Mouse (Mus musculus) cerebellum, postnatal 14 days (tissue): ENCODE measurements at regions not wholly inside any gene's neighbourhood (a gene's known extent, or its start where the extent isn't known, plus 50 kb on each side); places are given as distances from the start of the nearest gene placed in this dataset.
"Not testable (repeated sequence)": the region's sequence is repeated elsewhere in the genome, so short reads cannot be mapped to it uniquely, and the experiment has no call there.

Experiments used
- DNase-seq, 2 experiments: peaks; one replicate each; pipeline ENCODE4 v3.0.0; 2021; ENCODE audit warnings: mixed read lengths in 2 of 2

DNA sequence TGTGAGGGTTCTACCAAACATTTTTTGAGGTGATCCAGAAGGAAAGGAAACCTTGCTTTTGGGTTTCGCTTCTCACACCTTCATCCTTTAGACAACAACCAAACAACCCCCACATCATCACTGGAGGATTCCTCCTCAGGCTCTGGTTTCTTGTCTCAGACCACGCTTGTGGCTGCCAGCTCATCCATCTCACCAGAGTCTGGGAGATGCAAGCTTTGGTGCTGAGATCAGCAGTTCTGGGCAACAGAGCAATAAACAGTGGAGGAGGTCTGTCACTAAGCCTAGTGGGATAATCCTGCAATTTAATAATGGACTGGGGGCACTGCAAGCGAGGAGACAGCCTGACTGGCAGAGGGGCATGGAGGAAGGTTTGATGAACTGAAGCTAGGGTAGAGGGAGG is 146.3 kb upstream of the Camk1g start:
- no peak for DNase-seq

DNA sequence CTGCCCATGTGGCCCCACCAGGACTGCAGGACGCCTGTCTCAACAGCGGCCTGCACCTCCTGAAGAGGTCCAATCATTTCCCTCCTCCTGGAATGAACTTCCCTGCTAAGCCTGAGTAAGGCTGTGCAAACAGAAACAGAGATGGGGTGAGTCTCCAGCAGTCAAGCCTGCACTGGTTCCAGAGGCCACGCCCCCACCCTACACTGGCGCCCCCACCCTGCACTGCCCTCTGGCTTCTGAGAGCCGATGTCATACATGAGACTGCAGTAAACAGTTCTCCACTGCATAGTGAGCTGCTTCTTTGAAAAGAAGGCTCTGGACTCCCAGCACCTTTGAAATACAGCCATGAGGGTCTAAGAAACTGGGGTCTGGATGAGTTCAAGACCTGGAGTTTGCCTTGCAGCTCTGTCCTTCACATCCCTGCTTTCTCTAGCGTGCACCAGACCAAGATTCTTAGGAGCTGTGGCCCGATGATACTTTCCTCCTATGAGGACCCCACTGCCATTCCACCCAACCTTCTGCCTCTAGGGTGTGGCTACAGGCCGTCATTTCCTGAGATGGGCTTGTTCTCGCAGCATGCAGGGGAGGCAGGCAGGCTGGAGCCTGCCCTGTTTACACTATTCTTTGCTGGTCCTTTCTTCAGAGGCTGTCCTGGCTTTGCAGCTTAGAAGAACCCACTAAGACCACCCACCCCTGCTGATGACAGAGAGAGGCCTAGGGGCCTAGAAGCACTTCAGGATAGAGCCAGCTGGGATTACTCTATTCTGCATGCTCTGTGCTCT is 144.0 kb upstream of the Camk1g start:
- no peak for DNase-seq

- no peak for DNase-seq
Measured at GRCm38 (mm10) chr1:193510066-193510793, 140.1 kb upstream of the Camk1g start.

GRCm38 (mm10) chr1:193508271-193508670 is 138.2 kb upstream of the Camk1g start:
- DNase-seq, result no peak

GRCm38 (mm10) chr1:193506991-193507390 is 136.9 kb upstream of the Camk1g start:
- no peak for DNase-seq

- peak; percentile 15 to 17 for DNase-seq
Measured at GRCm38 (mm10) chr1:193505381-193505780, 135.3 kb upstream of the Camk1g start.

DNA sequence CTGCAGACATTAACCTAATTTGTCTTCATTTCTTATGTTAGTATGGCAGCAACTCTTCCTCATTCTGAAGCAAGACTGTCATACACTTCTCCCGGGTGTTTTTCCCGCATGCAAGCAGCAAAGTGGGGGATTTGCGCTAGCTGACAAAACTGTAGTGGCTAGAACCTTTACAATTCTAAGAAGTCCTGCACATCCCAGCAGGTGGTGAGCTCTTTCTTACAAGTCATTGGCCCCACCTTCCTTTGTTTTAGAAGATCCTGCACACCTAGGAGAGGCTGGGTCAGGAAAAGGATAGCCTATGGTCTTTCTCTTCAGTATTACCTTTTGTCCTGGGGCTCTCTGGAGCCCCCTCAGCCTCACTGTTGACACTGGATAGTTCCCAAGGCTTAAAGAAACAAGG is 134.5 kb upstream of the Camk1g start:
- DNase-seq, result no peak

DNA sequence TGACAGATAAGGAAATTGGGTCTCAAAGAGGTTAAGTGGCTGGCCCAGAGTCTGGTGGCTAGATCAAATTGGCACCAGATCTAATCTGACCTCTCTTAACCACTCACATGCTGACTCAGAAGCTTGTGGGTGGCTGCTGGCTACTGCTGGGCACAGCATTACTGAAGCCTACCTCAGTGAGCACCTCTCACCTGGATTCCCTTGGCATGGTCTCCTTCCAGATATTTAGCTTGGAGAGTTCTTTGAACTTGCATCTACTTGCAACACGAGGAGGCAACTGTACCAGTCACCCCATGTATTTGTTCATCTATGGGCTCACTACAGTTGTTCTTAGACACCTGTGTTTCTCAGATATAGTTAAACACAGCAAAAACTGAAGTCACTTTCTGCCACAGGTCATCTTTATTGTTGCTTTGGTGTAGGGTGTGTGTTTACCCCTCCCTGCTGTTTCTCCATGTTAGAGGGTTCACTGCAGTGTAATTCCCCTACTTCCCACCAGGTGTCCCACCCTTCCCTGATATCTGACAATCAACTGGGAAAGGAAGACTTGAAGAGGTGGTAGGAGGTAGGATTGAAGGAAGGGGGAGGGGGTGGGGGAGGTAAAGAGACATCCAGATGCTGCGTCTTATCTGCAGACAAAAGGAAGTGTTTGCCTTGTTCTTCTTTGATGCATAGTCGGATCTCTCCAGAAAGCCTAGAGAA is 133.7 kb upstream of the Camk1g start:
- DNase-seq, result peak; percentile 75 to 83

DNA sequence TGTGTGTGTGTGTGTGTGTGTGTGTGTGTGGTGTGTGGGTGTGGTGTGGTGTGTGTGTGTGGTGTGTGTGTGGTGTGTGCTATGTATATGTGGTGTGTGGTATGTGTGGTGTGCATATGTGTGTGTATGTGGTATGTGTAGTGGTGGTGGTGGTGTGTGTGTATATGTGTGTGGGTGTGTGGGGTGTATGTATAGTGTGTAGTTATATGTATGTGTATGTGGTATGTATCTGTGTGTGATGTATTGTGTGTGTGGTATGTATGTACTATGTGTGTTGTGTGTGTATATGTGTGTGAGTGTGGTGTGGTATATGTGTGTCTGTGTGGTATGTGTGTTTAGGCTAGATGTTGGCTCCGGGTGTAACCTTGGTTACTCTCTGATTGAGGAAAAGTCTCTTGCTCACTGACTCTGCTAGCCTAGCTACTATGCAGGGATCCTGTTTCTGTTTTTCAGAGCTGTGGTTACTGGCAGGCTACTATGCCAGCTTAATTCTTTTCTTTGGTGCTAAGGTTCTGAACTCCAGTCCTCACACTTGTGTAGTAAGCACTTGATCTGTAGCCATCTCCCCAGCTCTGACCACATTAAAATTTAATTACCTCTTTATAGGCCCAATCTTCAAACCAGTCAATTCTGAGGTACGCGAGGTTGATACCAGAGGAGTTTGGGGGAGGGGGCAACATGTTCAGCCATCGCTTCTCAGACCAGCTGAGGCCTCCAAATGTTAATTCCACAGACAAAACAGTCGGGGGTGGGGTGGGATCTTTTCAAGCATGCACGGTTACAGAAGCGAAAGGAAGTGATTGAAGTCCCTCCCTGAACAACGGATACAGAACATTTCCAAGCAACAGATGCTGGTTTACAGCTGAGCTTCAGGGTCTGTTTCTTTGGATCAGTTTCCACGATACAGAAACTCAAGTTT is 126.4 kb upstream of the Camk1g start:
- DNase-seq, result peak in 1 of 2 experiments; percentile 10

- DNase-seq, result no peak
Measured at GRCm38 (mm10) chr1:193488039-193488438, 117.9 kb upstream of the Camk1g start.

GRCm38 (mm10) chr1:193486668-193487067 is 116.6 kb upstream of the Camk1g start:
- DNase-seq, result not testable (repeated sequence)

- DNase-seq, result no peak
Measured at GRCm38 (mm10) chr1:193484977-193485376, 114.9 kb upstream of the Camk1g start.

- no peak for DNase-seq
Measured at GRCm38 (mm10) chr1:193477298-193477697, 107.2 kb upstream of the Camk1g start.

DNA sequence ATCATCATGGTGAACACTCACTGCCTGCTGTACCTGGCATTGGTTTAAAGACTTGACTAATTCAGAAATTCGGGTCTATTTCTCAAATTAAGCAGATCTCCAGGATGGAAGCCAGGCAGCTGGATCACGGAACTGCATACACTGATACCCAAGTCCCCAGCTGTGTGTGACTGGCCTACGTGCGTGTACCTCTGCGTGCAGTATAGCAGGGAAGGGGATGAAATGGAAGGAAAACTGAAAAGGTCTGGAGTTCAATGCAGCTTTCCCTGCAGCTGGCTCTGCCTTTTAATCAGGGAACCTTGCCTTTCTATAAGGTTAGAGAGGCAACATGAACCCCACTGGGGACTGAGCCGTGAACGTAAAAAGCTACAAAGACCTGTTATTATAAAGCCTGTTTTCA is 106.7 kb upstream of the Camk1g start:
- DNase-seq, result no peak

DNA sequence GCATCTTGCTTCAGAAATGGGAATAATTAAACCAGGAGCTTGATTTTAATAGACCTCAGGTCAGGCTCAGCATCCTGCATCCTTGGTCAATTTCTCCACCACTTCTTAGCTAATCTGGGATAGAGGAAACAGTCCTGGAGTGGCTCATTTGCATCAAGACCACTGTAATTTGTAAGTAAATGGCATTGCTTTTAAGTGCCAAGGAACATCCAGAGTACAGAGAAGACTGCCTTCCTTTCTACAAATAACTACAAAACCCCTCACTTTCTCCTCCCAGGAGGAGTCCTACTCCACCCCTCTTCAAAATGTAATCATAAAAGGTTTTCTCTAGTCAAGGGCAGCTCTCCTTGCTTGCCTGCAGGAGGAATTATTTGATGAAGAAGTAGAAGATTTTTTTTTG is 96.2 kb upstream of the Camk1g start:
- DNase-seq, result no peak

- peak; percentile 45 to 60 for DNase-seq
Measured at GRCm38 (mm10) chr1:193459735-193460134, 89.6 kb upstream of the Camk1g start.

GRCm38 (mm10) chr1:193457908-193458307 is 87.8 kb upstream of the Camk1g start:
- peak in 1 of 2 experiments; percentile 22 for DNase-seq

DNA sequence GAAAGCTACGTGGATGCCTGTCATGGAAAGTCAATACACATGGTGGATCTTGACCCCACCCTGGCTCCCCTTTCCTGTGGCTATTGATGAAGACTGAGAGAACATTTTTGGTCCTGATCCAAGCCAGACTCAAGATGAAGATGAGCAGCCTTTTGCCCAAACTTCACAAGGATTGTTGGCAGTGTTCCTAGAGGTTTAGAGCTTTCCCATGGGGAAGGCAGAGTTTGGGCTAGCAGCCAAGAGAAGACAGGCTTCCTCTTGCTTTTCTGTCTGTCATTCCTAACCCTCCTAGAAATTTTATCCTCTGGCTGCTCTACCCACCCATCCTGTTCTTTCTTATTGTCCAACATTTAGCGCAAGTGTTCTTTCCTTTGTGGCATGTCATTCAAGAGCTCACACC is 83.6 kb upstream of the Camk1g start:
- DNase-seq, result peak in 1 of 2 experiments; percentile 23

DNA sequence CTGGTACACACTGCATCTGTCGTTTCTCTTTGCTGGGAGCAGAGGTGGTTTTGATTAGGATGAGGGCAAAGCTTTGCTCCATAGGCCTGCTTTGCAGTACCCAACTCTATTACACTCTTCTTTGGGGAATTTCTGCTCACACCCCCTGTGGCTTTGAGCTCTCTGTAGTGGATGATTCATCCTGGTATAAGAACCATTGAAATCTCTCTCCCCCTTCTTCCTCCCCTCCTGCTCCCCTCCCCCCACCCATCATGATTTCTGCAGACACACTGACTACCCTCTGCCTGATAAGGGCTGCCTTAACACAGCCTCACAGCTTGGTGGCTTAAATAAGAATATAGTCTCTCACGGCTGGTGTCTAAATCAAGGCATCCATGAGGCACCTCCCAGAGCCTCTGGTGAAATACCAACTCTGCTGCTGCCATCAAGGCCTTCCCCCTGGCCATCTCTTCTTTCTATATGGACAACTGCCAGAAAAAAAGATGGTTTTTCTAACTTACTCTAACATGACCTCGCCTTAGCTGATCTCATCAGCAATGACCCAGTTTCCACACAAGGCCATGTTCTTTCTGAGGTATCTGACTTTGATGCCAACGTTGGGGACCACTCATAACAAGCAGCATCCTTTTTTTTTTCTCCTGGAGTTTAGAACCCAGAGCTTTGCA is 81.5 kb upstream of the Camk1g start:
- DNase-seq, result no peak

DNA sequence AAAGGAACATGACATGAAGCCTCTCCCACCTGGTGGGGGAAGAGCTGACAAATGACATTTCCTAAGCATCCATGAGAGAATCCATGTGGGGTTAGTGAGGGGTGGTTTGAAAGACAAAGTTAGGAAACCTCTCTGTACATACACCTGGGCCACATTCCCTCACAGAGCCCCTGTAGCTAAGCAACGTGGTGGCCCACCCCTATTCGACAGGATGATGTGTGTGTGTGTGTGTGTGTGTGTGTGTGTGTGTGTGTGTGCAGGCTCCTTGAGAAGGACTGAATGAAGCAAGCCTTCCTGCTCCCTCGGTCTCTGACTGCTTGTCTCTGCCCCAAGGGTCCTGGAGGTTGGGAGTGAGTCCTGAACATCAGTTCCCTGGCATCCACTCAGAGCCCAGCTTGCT is 80.7 kb upstream of the Camk1g start:
- no peak for DNase-seq

GRCm38 (mm10) chr1:193450201-193450600 is 80.1 kb upstream of the Camk1g start:
- no peak for DNase-seq
